ENCODE assay signal across 16 mouse cellular contexts in genomic region chr13:14789827-14790226, GRCm38 (mm10).
"Had no signal": no experiment of that assay in that cellular context is flagged by ENCODE, and none has a peak within 500 bp of the region (broad histone marks: within the 10 kb centered on the region; RNA-seq: fewer than 3 reads in every experiment).

No protein-coding gene starts in this region.

- H3K4me2 ChIP-seq: neural tube, embryonic 13.5 days; neural tube, embryonic 15.5 days; stomach, embryonic 15.5 days had no signal

- H3K9me3 ChIP-seq: neural tube, embryonic 13.5 days; neural tube, embryonic 15.5 days; stomach, embryonic 15.5 days had no signal

- DNase-seq: retina, postnatal 1 day; right cerebral cortex, adult 18-20 months; right cerebral cortex, postnatal 14 days; right cerebral cortex, postnatal 25 days; right cerebral cortex, postnatal 4 days; spleen, adult 18-20 months; thymus, adult 18-20 months; thymus, adult 2 months; thymus, postnatal 14 days; thymus, postnatal 25 days; thymus, postnatal 36 days; thymus, postnatal 4 days had no signal

- H3K27ac ChIP-seq: neural tube, embryonic 13.5 days; neural tube, embryonic 15.5 days; stomach, embryonic 15.5 days; stomach, postnatal 0 days had no signal

- H3K36me3 ChIP-seq: neural tube, embryonic 13.5 days; neural tube, embryonic 15.5 days; stomach, embryonic 15.5 days had no signal

- H3K27me3 ChIP-seq: neural tube, embryonic 13.5 days; neural tube, embryonic 15.5 days; stomach, embryonic 15.5 days had no signal

- H3K9ac ChIP-seq: neural tube, embryonic 13.5 days; neural tube, embryonic 15.5 days; stomach, embryonic 15.5 days had no signal

- H3K4me3 ChIP-seq: neural tube, embryonic 13.5 days; neural tube, embryonic 15.5 days; stomach, embryonic 15.5 days had no signal

- H3K4me1 ChIP-seq: neural tube, embryonic 13.5 days; neural tube, embryonic 15.5 days; stomach, embryonic 15.5 days had no signal
